Mouse (Mus musculus) midbrain, embryonic 11.5 days (tissue): Measurements from ENCODE around the gene Klk13. TPM values are rescaled to one million over a fixed set of nuclear protein-coding genes. Genes with fewer than 3 reads are reported as not detected.
"Not testable (repeated sequence)": the region's sequence is repeated elsewhere in the genome, so short reads cannot be mapped to it uniquely, and the experiment has no call there.

Source experiments
- ATAC-seq: fragments of 200-750 bp; cut with Nextera tagmentation; 2 replicates; pipeline ENCODE4 v1.8.0; 2017; ENCODE audit warnings: moderate TSS enrichment, moderate library complexity; ENCODE audit not compliant: low FRiP score
- DNase-seq: peaks from one replicate; pipeline ENCODE4 v3.0.0; 2015; ENCODE audit warnings: low spot score; ENCODE audit errors: missing footprints
- H3K27ac ChIP-seq: fragments of 300-500 bp; sonication (generic); 2 replicates; pipeline ENCODE4 v1.5.1; 2014; ENCODE audit warnings: low read depth, low read length
- H3K27me3 ChIP-seq: fragments of 300-500 bp; sonication (generic); 2 replicates; pipeline ENCODE4 v1.6.1; 2014; ENCODE audit warnings: mild to moderate bottlenecking, low read length, moderate library complexity, mixed read lengths; ENCODE audit not compliant: control insufficient read depth, insufficient read depth
- H3K36me3 ChIP-seq: fragments of 300-500 bp; sonication (generic); 2 replicates; pipeline ENCODE4 v1.6.1; 2014; ENCODE audit warnings: mild to moderate bottlenecking, low read length, moderate library complexity, mixed read lengths; ENCODE audit not compliant: control insufficient read depth, insufficient read depth
- H3K4me1 ChIP-seq: fragments of 300-500 bp; sonication (generic); 2 replicates; pipeline ENCODE4 v1.6.1; 2014; ENCODE audit warnings: low read length; ENCODE audit not compliant: control insufficient read depth, insufficient read depth
- H3K4me2 ChIP-seq: fragments of 300-500 bp; sonication (generic); 2 replicates; pipeline ENCODE4 v1.6.1; 2014; ENCODE audit warnings: mild to moderate bottlenecking, moderate library complexity
- H3K4me3 ChIP-seq: fragments of 300-500 bp; sonication (generic); 2 replicates; pipeline ENCODE4 v1.5.1; 2014; ENCODE audit warnings: low read depth, low read length
- H3K9ac ChIP-seq: fragments of 300-500 bp; sonication (generic); 2 replicates; pipeline ENCODE4 v1.6.1; 2014; ENCODE audit warnings: low read length
- H3K9me3 ChIP-seq: fragments of 300-500 bp; sonication (generic); 2 replicates; pipeline ENCODE4 v1.6.1; 2016; ENCODE audit warnings: low read length; ENCODE audit not compliant: control insufficient read depth
- WGBS: fragments of 180-500 bp; shearing (Covaris S2); extraction: QIAGEN DNeasy Blood & Tissue Kit; methylation state at CpG from one replicate; pipeline ENCODE4 v1.1.7; 2014; 5-methylcytosine and 5-hydroxymethylcytosine counted together
- polyA plus RNA-seq: library from polyadenylated mRNA; unstranded; fragments of >200 nt; fragmentation: Nextera tagmentation; extraction: Ambion mirVana; gene quantifications from 2 replicates; pipeline ENCODE4 v1.2.1, GENCODE M21; 2014

Klk13 gene
- polyA plus RNA-seq, 1 experiment from 2014 or later: 0.29 TPM

- Histone ChIP-seq H3K9me3 (no peaks in the 10 kb centered on the region), H3K4me2 (no peak overlapping the region), H3K9ac (no peak overlapping the region), H3K4me3 (no peak overlapping the region), H3K4me1 (no peaks in the 10 kb centered on the region), H3K36me3 (peaks cover 29% of the 10 kb centered on the region), H3K27me3 (no peaks in the 10 kb centered on the region), H3K27ac (no peak overlapping the region)
- no peak for DNase-seq
- no peak for ATAC-seq
These were observed 33.9 kb upstream of the Klk13 start for GRCm38 (mm10) chr7:43678517-43678916.

GRCm38 (mm10) chr7:43680960-43681359 is 31.4 kb upstream of the Klk13 start:
- Histone ChIP-seq H3K36me3 (peaks cover 20% of the 10 kb centered on the region), H3K4me1 (no peaks in the 10 kb centered on the region), H3K27ac (no peak overlapping the region), H3K27me3 (no peaks in the 10 kb centered on the region), H3K4me3 (no peak overlapping the region), H3K9ac (no peak overlapping the region), H3K4me2 (no peak overlapping the region), H3K9me3 (no peaks in the 10 kb centered on the region)
- WGBS: 11% methylated on average over 5 of the region's 5 CpGs
- DNase-seq: peak; percentile 92
- peak; percentile 57 for ATAC-seq

- not testable (repeated sequence) for H3K4me1 ChIP-seq, DNase-seq, H3K36me3 ChIP-seq, ATAC-seq, H3K4me3 ChIP-seq, H3K27me3 ChIP-seq, H3K9me3 ChIP-seq, H3K9ac ChIP-seq, H3K4me2 ChIP-seq, H3K27ac ChIP-seq
- 4% methylated on average over 1 of the region's 1 CpGs for WGBS
These were observed 29.9 kb upstream of the Klk13 start for GRCm38 (mm10) chr7:43682511-43682910.

- WGBS: 70% methylated on average over 7 of the region's 7 CpGs
- no peak for DNase-seq
- no peaks in the 10 kb centered on the region for H3K4me1 ChIP-seq
These were observed 27.3 kb upstream of the Klk13 start for GRCm38 (mm10) chr7:43685088-43685487.

GRCm38 (mm10) chr7:43690118-43690517 is 22.2 kb upstream of the Klk13 start, which contains the start of gene Klk14:
TSS of gene Klk14 (plus strand) at chr7:43690418.
- no peak for DNase-seq
- Histone ChIP-seq H3K4me2 (no peak within 1 kb of the TSS), H3K27ac (no peak within 1 kb of the TSS)

More at GRCm38 (mm10) chr7:43685088-43685487, 27.3 kb upstream of the Klk13 start:
- H3K9me3 ChIP-seq: no peaks in the 10 kb centered on the region
- no peak for ATAC-seq
- no peak overlapping the region for H3K4me3 ChIP-seq
- no peak overlapping the region for H3K4me2 ChIP-seq
- H3K27me3 ChIP-seq: no peaks in the 10 kb centered on the region
- no peak overlapping the region for H3K9ac ChIP-seq
- H3K27ac ChIP-seq: no peak overlapping the region
- H3K36me3 ChIP-seq: no peaks in the 10 kb centered on the region

GRCm38 (mm10) chr7:43710031-43710430 is 2.3 kb upstream of the Klk13 start:
- Histone ChIP-seq H3K9ac (no peak overlapping the region), H3K4me2 (no peak overlapping the region), H3K9me3 (no peaks in the 10 kb centered on the region), H3K27ac (no peak overlapping the region), H3K4me1 (peaks cover 3% of the 10 kb centered on the region; the same call in 1 of the 2 replicates), H3K36me3 (no peaks in the 10 kb centered on the region), H3K4me3 (no peak overlapping the region), H3K27me3 (no peaks in the 10 kb centered on the region)
- ATAC-seq: no peak
- 98% methylated on average over 3 of the region's 3 CpGs for WGBS
- no peak for DNase-seq

More at GRCm38 (mm10) chr7:43690118-43690517, 22.2 kb upstream of the Klk13 start, which contains the start of gene Klk14:
- no peak within 1 kb of the TSS for H3K4me3 ChIP-seq
- no peaks in the 10 kb centered on the region for H3K4me1 ChIP-seq
- no peak for ATAC-seq
- no peak within 1 kb of the TSS for H3K9ac ChIP-seq
- no peaks in the 10 kb centered on the region for H3K36me3 ChIP-seq
- no peaks in the 10 kb centered on the region for H3K9me3 ChIP-seq
- H3K27me3 ChIP-seq: no peaks in the 10 kb centered on the region

GRCm38 (mm10) chr7:43712917-43713316 is 550 bp downstream of the Klk13 start:
- Histone ChIP-seq H3K36me3 (no peaks in the 10 kb centered on the region), H3K9me3 (no peaks in the 10 kb centered on the region), H3K4me2 (peak overlapping the region; percentile 14; the same call in 1 of the 2 replicates), H3K27me3 (no peaks in the 10 kb centered on the region), H3K4me1 (peaks cover 3% of the 10 kb centered on the region; the same call in 1 of the 2 replicates), H3K27ac (no peak overlapping the region), H3K4me3 (no peak overlapping the region), H3K9ac (no peak overlapping the region)
- peak; percentile 38; the same call in 1 of the 2 replicates for ATAC-seq
- 11% methylated on average over 9 of the region's 9 CpGs for WGBS
- peak; percentile 83 for DNase-seq

GRCm38 (mm10) chr7:43713741-43714351 is 1.5 kb downstream of the Klk13 start:
- H3K4me1 ChIP-seq: peaks cover 3% of the 10 kb centered on the region; the same call in 1 of the 2 replicates
- H3K4me2 ChIP-seq: peak overlapping the region; percentile 17; the same call in 1 of the 2 replicates
- WGBS: 8% methylated on average over 19 of the region's 19 CpGs
- peak; percentile 30; the same call in 1 of the 2 replicates for ATAC-seq
- no peaks in the 10 kb centered on the region for H3K9me3 ChIP-seq
- H3K4me3 ChIP-seq: no peak overlapping the region
- H3K27me3 ChIP-seq: no peaks in the 10 kb centered on the region
- DNase-seq: no peak
- H3K9ac ChIP-seq: no peak overlapping the region
- no peak overlapping the region for H3K27ac ChIP-seq
- no peaks in the 10 kb centered on the region for H3K36me3 ChIP-seq

GRCm38 (mm10) chr7:43747788-43748187 is 35.4 kb downstream of the Klk13 start:
- Histone ChIP-seq H3K9ac (no peak overlapping the region), H3K9me3 (no peaks in the 10 kb centered on the region), H3K27me3 (no peaks in the 10 kb centered on the region), H3K36me3 (no peaks in the 10 kb centered on the region), H3K4me1 (no peaks in the 10 kb centered on the region), H3K4me2 (no peak overlapping the region), H3K4me3 (no peak overlapping the region), H3K27ac (no peak overlapping the region)
- DNase-seq (no peak), ATAC-seq (no peak)
- WGBS: 52% methylated on average over 1 of the region's 1 CpGs
